Mouse (Mus musculus): ENCODE results near the gene Pdcl.

Pdcl gene

DNA sequence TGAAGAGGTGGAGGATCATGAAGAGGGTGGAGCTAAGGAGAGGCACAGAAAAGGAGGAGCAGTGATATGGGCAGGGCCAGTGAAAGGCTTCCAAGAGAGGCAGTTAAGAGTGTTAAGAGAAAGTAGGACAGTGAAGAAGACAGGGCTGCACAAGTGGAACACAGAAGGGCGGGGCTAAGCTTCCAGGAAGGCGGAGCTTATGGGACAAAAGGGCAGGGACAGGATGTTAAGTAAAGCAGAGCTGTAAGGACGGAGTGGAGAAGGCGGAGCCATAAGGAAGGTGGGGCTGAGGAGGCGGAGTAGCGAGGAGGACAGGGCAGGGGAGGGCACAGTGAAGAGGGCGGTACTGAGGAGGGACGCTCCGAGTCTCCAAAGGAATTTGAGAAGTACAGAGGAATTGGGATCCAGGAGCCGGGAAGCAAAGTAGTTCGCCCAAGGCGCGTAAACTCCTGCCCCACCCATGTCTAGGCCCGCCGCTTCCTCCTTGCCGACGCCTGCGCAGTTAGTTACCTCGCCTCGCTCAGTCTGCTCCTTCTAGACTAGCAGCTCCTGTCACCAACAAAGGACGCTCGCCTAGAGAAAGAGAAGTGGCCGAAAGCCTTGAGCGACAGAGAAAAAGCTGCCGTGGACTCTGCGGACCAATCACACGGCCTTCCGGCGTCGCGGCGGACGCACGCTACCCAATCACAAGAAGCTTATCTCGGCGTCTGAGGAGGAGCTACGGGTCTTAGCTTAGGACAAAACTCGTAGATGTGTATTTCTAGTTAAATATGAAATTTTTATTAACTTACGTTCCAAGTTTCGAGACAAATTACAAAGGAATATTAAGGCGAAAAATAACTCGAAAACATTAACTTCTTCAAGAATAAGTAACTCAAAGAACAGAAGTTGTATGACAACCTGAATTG, at the start of gene Pdcl:
Pdcl (minus strand) TSS at position 700 of the 908 bp plus-strand sequence.
- peak; percentile 88 for DNase-seq (ENCODE audit: low spot score)

DNA sequence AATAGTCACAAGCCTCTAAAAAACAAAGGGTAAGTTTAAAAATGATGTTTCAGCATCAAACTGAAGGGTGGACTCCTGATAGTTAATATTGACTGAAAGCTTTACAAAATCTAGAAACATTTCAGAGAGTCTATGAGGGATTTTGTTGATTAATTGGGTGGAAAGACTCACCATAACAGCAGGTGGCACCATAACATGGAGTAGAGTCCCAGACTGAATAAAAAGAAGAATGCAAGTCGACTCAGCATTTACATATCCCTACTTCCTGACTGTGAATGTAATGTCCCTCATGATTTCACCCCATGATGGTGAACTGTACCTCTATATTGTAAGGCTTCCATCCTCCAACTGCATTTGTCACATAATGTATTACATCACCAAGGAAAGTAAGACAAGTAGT, 36.4 kb upstream of the Pdcl start:
- DNase-seq (ENCODE audit: low spot score): no peak

DNA sequence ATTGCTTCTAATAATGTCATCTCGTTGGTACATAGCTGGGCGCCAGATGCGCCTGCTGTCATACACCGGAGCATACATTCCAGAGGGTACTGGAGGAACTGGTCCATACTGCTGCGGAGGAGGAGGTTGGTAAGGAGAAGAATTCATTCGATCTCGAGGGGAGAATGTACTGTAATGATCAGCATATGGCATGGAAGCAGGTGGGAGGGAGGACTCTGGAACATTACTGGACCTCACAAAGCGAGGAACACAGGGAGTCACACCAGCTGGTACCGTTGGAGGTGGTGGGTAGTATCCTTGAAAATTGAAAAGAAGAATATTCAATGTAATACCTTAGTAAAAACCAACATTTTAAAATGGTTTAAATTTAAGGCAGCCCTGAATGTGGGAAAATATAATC, 23.8 kb upstream of the Pdcl start:
- no peak for DNase-seq (ENCODE audit: low spot score)

DNA sequence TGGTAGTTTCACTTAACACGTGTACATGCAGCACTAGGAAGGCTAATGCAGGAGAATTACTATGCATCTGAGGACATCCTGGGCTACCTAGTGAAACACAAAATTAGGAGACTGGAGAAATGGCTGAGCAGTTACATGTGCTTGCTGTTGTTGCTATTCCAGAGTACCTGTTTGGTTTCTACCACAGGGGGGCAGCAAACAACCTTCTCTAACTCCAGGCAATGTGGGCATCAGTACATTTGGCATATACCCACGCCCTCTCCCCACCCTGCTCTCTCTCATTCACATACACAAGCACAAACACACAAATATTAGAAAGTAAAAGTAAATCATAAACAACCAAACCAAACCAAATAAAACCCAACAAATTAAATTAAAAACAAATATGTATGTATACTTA, 21.1 kb upstream of the Pdcl start:
- DNase-seq (ENCODE audit: low spot score): peak; percentile 39

DNA sequence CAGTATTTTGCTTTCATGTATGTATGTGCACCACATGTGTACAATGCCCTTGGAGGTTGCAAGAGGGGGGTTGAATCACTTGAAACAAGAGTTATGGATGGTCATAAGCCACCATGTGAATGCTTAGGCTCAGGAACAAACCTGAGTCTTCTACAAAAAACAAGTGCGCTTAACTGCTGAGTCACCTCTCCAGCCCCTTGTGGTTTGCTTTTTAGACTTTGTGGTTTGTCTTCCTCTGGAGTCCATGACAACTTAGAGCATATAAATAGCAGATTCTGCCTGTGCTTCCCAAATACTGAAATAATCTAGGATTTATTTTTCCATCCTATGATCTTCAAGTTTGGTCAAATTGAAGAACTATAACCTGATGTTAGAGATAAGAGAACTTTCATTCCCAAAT, 16.9 kb upstream of the Pdcl start:
- DNase-seq (ENCODE audit: low spot score): no peak

DNA sequence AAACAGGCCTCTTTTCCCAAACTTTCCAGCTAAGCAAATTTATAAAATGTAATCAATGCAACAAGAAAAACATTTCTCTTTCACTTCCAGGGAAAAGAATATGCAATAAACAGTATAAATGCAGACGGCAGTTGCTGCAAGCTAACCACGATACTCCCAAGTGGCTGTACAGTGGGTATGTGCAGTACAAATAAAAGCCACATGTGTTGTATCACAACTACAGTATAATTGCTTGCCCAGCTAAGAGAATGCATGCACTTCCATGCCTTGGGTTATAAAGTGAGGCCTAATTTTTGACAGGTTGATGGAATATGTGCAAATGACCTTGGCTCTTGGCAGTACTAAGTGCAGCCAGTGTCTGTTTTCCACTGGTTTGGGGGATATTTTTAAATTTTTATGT, 11.5 kb upstream of the Pdcl start:
- no peak for DNase-seq (ENCODE audit: low spot score)

DNA sequence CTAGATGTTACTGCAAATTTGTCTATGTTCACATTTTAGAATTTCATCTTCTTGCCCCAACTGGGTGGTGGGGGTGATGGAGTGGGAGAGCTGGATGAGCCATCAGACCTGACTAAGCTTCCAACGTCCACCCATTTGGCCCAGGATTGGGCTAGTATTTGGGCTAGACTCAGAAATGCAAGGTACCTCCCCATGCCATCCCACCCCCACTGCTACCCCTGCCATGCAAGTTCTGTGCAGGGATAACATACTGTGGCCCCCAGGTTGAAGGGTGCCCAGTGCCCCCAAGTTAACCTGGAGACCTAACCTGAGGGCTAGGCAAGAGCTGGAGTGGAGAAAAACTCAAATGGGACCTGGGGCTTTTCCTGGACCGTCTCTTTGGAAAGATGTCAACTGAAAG, 776 bp upstream of the Pdcl start:
- DNase-seq (ENCODE audit: low spot score): no peak

DNA sequence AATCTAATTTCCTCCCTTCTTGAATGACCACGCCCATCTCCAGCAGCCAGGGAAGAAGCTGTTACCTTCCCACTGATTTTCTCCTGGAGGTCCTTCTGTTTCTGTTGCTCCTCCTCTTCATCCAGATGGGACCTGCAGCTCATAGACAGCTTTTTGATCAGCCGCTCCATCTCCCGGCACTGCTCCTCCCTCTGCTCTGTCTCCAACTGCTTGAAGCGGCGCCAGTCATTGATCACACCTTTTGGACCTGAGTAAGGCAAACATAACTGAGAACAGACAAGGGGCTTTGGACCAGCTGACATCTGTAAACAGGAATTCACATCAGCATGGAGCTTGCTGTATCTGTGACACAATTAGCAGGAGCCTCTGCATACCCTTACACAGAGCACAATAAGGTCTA, 3.6 kb downstream of the Pdcl start:
- DNase-seq (ENCODE audit: low spot score): no peak

DNA sequence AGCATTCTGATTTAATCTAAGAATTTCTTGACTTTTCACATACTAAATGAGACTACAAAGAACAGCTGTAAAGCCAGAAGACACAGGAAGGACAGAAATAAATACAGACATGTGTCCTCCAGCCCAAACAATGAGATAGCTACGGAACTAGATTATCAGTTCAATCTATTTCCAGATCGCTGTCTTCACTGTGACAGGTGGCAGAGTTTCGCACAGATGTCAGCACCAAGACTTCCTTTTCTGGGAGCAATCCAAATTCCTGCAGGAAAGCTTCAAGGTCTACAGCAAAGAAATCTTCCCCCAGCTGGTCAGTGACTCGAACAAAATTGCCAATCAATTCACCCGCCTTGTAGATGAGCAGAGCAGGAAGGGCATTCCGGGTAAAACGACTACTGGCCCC, 7.5 kb downstream of the Pdcl start:
- no peak for DNase-seq (ENCODE audit: low spot score)

DNA sequence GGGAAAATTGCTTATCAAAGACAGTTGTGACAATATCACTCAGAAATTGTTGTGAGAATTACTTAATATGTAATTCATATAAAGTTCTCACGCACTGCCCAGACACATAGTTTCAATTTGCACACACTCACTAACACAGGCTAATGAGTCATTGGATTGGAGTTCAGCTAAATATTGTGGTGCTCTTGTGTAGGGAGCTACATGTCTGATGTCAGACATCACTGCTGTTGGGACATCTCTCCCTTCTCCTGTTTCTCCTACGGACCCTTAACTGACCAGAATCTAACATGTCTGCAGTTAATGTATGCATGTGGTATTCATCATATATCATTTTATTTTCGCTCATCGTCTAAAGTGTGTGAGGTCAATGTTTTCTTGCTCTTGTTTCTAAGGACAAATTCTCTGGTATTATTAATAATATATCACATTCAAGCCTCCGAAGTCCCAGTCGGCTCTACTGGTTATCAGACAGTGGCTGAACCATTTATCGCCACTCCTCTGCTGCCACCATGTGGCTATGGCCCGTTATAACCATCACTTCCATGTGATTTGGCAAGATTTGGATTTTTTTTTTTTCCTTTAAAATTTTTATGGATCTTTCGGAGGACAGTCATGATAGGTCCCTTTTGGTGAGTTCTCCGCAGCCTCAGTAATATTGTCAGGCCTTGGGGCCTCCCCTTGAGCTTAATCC, 20.5 kb downstream of the Pdcl start:
- no peak for DNase-seq (ENCODE audit: low spot score)

DNA sequence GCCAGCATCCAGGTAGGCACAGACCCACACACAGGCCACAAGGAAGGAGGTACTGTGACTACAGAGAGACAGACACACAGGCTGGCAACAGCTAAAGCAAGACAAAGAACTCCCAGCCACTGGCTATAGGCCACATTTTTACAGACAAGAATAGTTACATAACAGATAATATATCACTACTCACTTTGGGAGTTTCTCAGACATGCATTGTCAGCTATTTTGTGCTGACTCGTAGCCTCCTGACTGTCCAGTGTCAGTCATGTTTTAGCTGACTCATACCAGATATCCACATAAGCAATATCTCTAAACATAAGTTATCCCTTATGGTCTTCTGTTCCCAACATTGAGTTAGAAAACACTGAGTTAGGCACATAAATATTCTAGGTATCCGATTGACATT, 25.8 kb downstream of the Pdcl start:
- DNase-seq (ENCODE audit: low spot score): no peak

DNA sequence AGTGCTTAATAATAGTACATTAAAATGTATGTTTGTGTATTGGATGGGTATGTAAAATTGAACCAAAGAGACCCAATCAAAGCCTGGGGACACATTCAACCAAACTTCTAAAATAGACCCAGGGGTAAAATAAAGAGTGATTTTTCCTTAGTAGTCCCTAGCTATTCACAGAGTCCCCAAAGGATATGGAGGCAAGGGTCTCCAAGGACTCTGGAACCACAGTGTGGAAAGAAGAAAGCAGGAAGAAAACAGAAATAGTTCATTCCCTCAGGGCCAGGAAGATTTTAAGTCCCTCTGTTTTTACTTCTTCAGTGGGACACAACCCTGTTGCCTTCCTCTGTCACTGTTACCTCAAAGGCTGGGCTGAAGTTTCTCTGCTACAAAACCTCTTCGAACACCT, 32.9 kb downstream of the Pdcl start, which contains the start of gene Olfr368:
Olfr368 (plus strand) TSS at position 301 of the 400 bp plus-strand sequence.
- DNase-seq (ENCODE audit: low spot score): no peak
